Mouse (Mus musculus) forebrain, embryonic 16.5 days (tissue): ENCODE results near the gene Olfr1175-ps. TPM values are rescaled to one million over a fixed set of nuclear protein-coding genes. Genes with fewer than 3 reads are reported as not detected.

Experiments used
- ATAC-seq: fragments of 200-750 bp; cut with Nextera tagmentation; 2 replicates; pipeline ENCODE4 v1.8.0; 2017; ENCODE audit warnings: mild to moderate bottlenecking, moderate library complexity
- H3K27ac ChIP-seq: fragments of 300-500 bp; sonication (generic); 2 replicates; pipeline ENCODE4 v1.5.1; 2014; ENCODE audit warnings: low read length, control low read depth
- H3K27me3 ChIP-seq: fragments of 300-500 bp; sonication (generic); replicated peaks from 2 replicates; pipeline ENCODE4 v1.6.1; 2014; ENCODE audit warnings: low read length; ENCODE audit not compliant: control insufficient read depth, insufficient read depth
- H3K36me3 ChIP-seq: fragments of 300-500 bp; sonication (generic); 2 replicates; pipeline ENCODE4 v1.6.1; 2014; ENCODE audit not compliant: control insufficient read depth, insufficient read depth
- H3K4me1 ChIP-seq: fragments of 300-500 bp; sonication (generic); replicated peaks from 2 replicates; pipeline ENCODE4 v1.6.1; 2014; ENCODE audit warnings: low read length; ENCODE audit not compliant: control insufficient read depth, insufficient read depth
- H3K4me2 ChIP-seq: fragments of 300-500 bp; sonication (generic); 2 replicates; pipeline ENCODE4 v1.6.1; 2014; ENCODE audit warnings: mild to moderate bottlenecking, low read length, control low read depth
- H3K4me3 ChIP-seq: fragments of 300-500 bp; sonication (generic); replicated peaks from 2 replicates; pipeline ENCODE4 v1.5.1; 2014; ENCODE audit warnings: mild to moderate bottlenecking, low read length, control low read depth
- H3K9ac ChIP-seq: fragments of 300-500 bp; sonication (generic); replicated peaks from 2 replicates; pipeline ENCODE4 v1.6.1; 2014; ENCODE audit warnings: low read depth, low read length, control low read depth
- H3K9me3 ChIP-seq: fragments of 300-500 bp; sonication (generic); 2 replicates; pipeline ENCODE4 v1.6.1; 2016; ENCODE audit warnings: low read length; ENCODE audit not compliant: control insufficient read depth
- WGBS: fragments of 180-500 bp; shearing (Covaris S2); extraction: QIAGEN DNeasy Blood & Tissue Kit; methylation state at CpG from one replicate; pipeline ENCODE4 v1.1.7; 2014; 5-methylcytosine and 5-hydroxymethylcytosine counted together
- polyA plus RNA-seq: library from polyadenylated mRNA; unstranded; fragments of >200 nt; fragmentation: Nextera tagmentation; extraction: Ambion mirVana; gene quantifications from 2 replicates; pipeline ENCODE4 v1.2.1, GENCODE M21; 2015

Olfr1175-ps gene
- polyA plus RNA-seq, result not detected in 2 replicates

- ATAC-seq, result no peak
- H3K4me2 ChIP-seq, result no peak within 1 kb of the TSS
- H3K9me3 ChIP-seq, result no peaks in the 10 kb centered on the region
- WGBS, result 89% methylated on average over 2 of the region's 2 CpGs
- H3K36me3 ChIP-seq, result no peaks in the 10 kb centered on the region
- H3K27ac ChIP-seq, result no peak within 1 kb of the TSS
- H3K27me3 ChIP-seq, result no peaks in the 10 kb centered on the region
- no peaks in the 10 kb centered on the region for H3K4me1 ChIP-seq
- no peak within 1 kb of the TSS for H3K4me3 ChIP-seq
- H3K9ac ChIP-seq, result no peak within 1 kb of the TSS
Measured at GRCm38 (mm10) chr2:88327115-88327514, at the start of gene Olfr1175-ps. TSS of gene Olfr1175-ps (minus strand) at chr2:88327215.

GRCm38 (mm10) chr2:88356304-88356703, 29.3 kb upstream of the Olfr1175-ps start:
- H3K4me2 ChIP-seq, result no peak overlapping the region
- under 1% methylated on average over 2 of the region's 2 CpGs for WGBS
- no peak overlapping the region for H3K27ac ChIP-seq
- no peak overlapping the region for H3K4me3 ChIP-seq
- H3K9me3 ChIP-seq, result no peaks in the 10 kb centered on the region
- no peaks in the 10 kb centered on the region for H3K36me3 ChIP-seq
- ATAC-seq, result peak; percentile 50; the same call in 1 of the 2 replicates
- H3K9ac ChIP-seq, result no peak overlapping the region
- H3K4me1 ChIP-seq, result no peaks in the 10 kb centered on the region
- no peaks in the 10 kb centered on the region for H3K27me3 ChIP-seq

DNA sequence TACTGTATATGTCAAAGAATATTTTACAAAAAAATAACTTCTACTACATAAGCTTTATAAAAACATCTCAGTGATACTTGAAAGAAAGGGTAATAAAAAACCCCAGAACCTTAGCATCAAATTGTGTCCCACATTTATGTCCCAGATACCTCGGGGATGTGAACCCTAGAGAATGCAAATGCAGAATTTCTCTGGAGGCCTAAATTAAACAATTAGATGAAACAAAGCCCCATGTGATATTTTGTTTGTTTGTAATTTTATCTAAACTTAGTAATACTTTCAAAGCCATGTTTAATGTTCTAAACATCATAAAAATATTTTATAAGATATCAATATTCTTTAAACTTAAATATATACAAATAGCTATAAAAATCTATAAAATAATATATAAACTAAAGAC, 19.4 kb upstream of the Olfr1175-ps start, which contains the start of gene Olfr1177-ps:
Olfr1177-ps (minus strand) TSS at position 101 of the 400 bp plus-strand sequence.
- Histone ChIP-seq H3K4me1 (no peaks in the 10 kb centered on the region), H3K27me3 (no peaks in the 10 kb centered on the region), H3K36me3 (no peaks in the 10 kb centered on the region), H3K9me3 (no peaks in the 10 kb centered on the region), H3K27ac (no peak within 1 kb of the TSS), H3K4me3 (no peak within 1 kb of the TSS), H3K4me2 (no peak within 1 kb of the TSS), H3K9ac (no peak within 1 kb of the TSS)
- WGBS, result 88% methylated on average over 1 of the region's 1 CpGs
- ATAC-seq, result no peak

GRCm38 (mm10) chr2:88336421-88336820, 9.4 kb upstream of the Olfr1175-ps start, which contains the start of gene Olfr1176:
TSS of gene Olfr1176 (plus strand) at chr2:88336721.
- Histone ChIP-seq H3K36me3 (no peaks in the 10 kb centered on the region), H3K27me3 (no peaks in the 10 kb centered on the region), H3K4me3 (no peak within 1 kb of the TSS), H3K9me3 (no peaks in the 10 kb centered on the region), H3K9ac (no peak within 1 kb of the TSS), H3K4me2 (no peak within 1 kb of the TSS), H3K4me1 (no peaks in the 10 kb centered on the region), H3K27ac (no peak within 1 kb of the TSS)
- WGBS, result 78% methylated on average over 1 of the region's 1 CpGs
- no peak for ATAC-seq

DNA sequence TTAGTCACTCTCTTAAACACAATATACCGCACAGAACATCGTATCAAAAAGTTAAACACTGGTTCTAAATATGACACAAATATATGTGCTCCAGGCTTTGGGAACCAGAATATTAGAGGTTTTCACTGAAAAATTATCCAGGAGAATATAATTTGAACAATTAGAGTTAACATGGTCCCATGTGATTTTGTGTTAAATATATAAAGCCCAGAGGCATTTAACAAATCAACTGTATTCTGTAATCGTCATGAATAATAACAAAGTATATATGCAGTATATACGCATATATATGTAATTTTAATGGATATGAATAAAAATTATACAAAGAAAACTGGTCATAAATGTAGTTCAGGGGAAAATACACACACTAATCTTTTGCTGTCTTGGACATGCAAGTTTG, 12.0 kb downstream of the Olfr1175-ps start, which contains the start of gene Olfr1174-ps:
Olfr1174-ps (minus strand) TSS at position 101 of the 400 bp plus-strand sequence.
- no peak for ATAC-seq
- Histone ChIP-seq H3K9ac (no peak within 1 kb of the TSS), H3K4me1 (no peaks in the 10 kb centered on the region), H3K27ac (no peak within 1 kb of the TSS), H3K9me3 (no peaks in the 10 kb centered on the region), H3K27me3 (no peaks in the 10 kb centered on the region), H3K4me3 (no peak within 1 kb of the TSS), H3K36me3 (no peaks in the 10 kb centered on the region), H3K4me2 (no peak within 1 kb of the TSS)
- WGBS, result 91% methylated on average over 4 of the region's 4 CpGs

DNA sequence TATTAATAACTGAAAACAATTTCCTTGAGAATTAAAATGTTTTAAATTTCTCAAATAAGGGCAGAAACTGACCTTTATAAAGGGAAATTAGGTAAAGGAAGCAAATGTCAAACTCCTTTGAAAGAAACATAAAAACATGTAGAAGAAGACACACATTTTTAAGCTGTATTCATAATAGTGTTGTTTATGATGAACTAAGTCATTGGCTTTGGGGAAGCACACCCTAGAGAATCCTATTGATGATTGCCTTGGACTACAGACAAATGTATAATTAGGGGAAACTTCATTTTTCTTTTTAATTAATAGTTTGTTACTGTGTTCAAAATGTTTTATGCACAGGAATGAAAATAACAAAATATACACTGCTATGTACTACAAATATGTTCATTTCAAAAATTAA, 47.2 kb downstream of the Olfr1175-ps start, which contains the start of gene Olfr1173:
Olfr1173 (minus strand) TSS at position 101 of the 400 bp plus-strand sequence.
- Histone ChIP-seq H3K4me2 (no peak within 1 kb of the TSS), H3K9ac (no peak within 1 kb of the TSS), H3K27ac (no peak within 1 kb of the TSS), H3K9me3 (no peaks in the 10 kb centered on the region), H3K4me3 (no peak within 1 kb of the TSS), H3K36me3 (no peaks in the 10 kb centered on the region), H3K27me3 (no peaks in the 10 kb centered on the region), H3K4me1 (no peaks in the 10 kb centered on the region)
- ATAC-seq, result no peak

Other genes with a start within 250 kb of the Olfr1175-ps start
- gene Olfr1164, start 233.2 kb downstream of the Olfr1175-ps start, polyA plus RNA-seq, result not detected in 2 replicates
- gene Olfr1166, start 198.9 kb downstream of the Olfr1175-ps start, polyA plus RNA-seq, result not detected in 2 replicates
- not detected in 2 replicates for gene Olfr1167, start 172.0 kb downstream of the Olfr1175-ps start, polyA plus RNA-seq
- not detected in 2 replicates for gene Olfr1168, start 145.3 kb downstream of the Olfr1175-ps start, polyA plus RNA-seq
- not detected in 2 replicates for gene Olfr1170, start 98.9 kb downstream of the Olfr1175-ps start, polyA plus RNA-seq
- gene Olfr1173, start 47.3 kb downstream of the Olfr1175-ps start, polyA plus RNA-seq, result not detected in 2 replicates
- not detected in 2 replicates for gene Olfr1174-ps, start 12.1 kb downstream of the Olfr1175-ps start, polyA plus RNA-seq
- gene Olfr1176, start 9.5 kb upstream of the Olfr1175-ps start, polyA plus RNA-seq, result not detected in 2 replicates
- not detected in 2 replicates for gene Olfr1177-ps, start 19.3 kb upstream of the Olfr1175-ps start, polyA plus RNA-seq
- gene Olfr1178, start 59.8 kb upstream of the Olfr1175-ps start, polyA plus RNA-seq, result not detected in 2 replicates
- gene Olfr1179, start 79.2 kb upstream of the Olfr1175-ps start, polyA plus RNA-seq, result not detected in 2 replicates
- not detected in 2 replicates for gene Olfr1180, start 91.9 kb upstream of the Olfr1175-ps start, polyA plus RNA-seq
- not detected in 2 replicates for gene Olfr1181, start 99.0 kb upstream of the Olfr1175-ps start, polyA plus RNA-seq
- gene Gm13757, start 121.9 kb upstream of the Olfr1175-ps start, polyA plus RNA-seq, result not detected in 2 replicates
- gene Olfr1183, start 127.7 kb upstream of the Olfr1175-ps start, polyA plus RNA-seq, result not detected in 2 replicates
- gene Olfr1184, start 156.4 kb upstream of the Olfr1175-ps start, polyA plus RNA-seq, result not detected in 2 replicates
- gene Olfr1185-ps1, start 166.1 kb upstream of the Olfr1175-ps start, polyA plus RNA-seq, result not detected in 2 replicates
- gene Olfr1186, start 191.3 kb upstream of the Olfr1175-ps start, polyA plus RNA-seq, result not detected in 2 replicates
- gene Olfr1188, start 229.7 kb upstream of the Olfr1175-ps start, polyA plus RNA-seq, result not detected in 2 replicates